Mouse (Mus musculus) kidney, adult 2 months (tissue): ENCODE measurements around the gene Ndufv1.

Experiments
- CTCF ChIP-seq: fragments of 200-500 bp; conservative IDR thresholded peaks from 2 replicates; pipeline ENCODE4 v1.5.1; 2011; ENCODE audit warnings: low read depth, mild to moderate bottlenecking, control low read depth, low read length, moderate library complexity, mixed read lengths; ENCODE audit not compliant: insufficient read depth, insufficient read length
- POLR2A ChIP-seq: fragments of 200-500 bp; IDR thresholded peaks from one replicate; pipeline ENCODE4 v1.6.1; 2011; ENCODE audit warnings: low read depth, low read length, control low read depth

DNA sequence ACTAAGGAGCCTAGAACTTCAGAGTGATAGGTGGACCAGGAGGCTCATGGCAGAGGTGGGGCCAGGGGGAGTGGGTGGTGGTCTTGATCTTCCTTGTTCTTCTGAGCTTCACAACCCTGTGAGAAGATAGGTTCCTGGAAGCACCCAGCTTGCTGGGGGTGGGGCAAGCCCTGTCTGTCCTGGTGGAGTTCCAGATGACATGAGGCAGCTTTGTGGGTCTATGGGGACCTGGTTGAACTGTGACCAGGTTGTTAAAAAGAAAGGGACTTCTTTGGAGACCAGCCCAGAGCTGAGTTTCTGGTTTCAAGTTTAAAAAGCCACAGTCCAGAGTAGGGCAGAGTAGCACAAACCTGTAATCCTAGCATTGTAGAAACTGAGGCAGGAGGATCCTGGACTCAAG, 53.6 kb downstream of the Ndufv1 start:
- TF ChIP-seq CTCF (no peak), POLR2A (no peak)
